In genomic region chr8:114936887-114937286, GRCm38 (mm10) we compare ENCODE assay signal across 8 mouse cellular contexts.
A peak's percentile ranks its signal among the peaks of the same experiment; 100 is the strongest.
DNase-seq lines count a peak whose midpoint lies in the region; ATAC-seq lines count a peak whose summit lies in the region.
"Had no signal": no experiment of that assay in that cellular context is flagged by ENCODE, and none has a peak within 500 bp of the region (broad histone marks: within the 10 kb centered on the region; RNA-seq: fewer than 3 reads in every experiment).

No protein-coding gene starts in this region.

- no peak overlapping the region for H3K4me3 ChIP-seq in neural tube, embryonic 12.5 days
- H3K4me3 ChIP-seq in neural tube, embryonic 15.5 days (replicated peaks) = no peak overlapping the region
- H3K4me3 ChIP-seq in forebrain, embryonic 12.5 days (replicated peaks) = no peak overlapping the region
- no peak overlapping the region for H3K4me3 ChIP-seq in hindbrain, embryonic 16.5 days (ENCODE audit: low read length)

- H3K4me2 ChIP-seq in neural tube, embryonic 12.5 days (replicated peaks) = no peak overlapping the region
- no peak overlapping the region for H3K4me2 ChIP-seq in neural tube, embryonic 15.5 days
- H3K4me2 ChIP-seq in forebrain, embryonic 12.5 days = no peak overlapping the region; the same call in 1 of the 2 replicates
- no peak overlapping the region for H3K4me2 ChIP-seq in hindbrain, embryonic 16.5 days (ENCODE audit: low read length)

- DNase-seq in right cerebral cortex, postnatal 4 days = peak; percentile 11
- DNase-seq in ovary, postnatal 10 days (ENCODE audit: low spot score) = no peak
- DNase-seq in lung, postnatal 10 days = no peak
- DNase-seq: lung, adult 2 months had no signal

- no peaks in the 10 kb centered on the region for H3K27me3 ChIP-seq in neural tube, embryonic 12.5 days (replicated peaks)
- H3K27me3 ChIP-seq in neural tube, embryonic 15.5 days (replicated peaks) = no peaks in the 10 kb centered on the region; the same call in none of the 2 replicates
- H3K27me3 ChIP-seq in forebrain, embryonic 12.5 days = peaks cover 78% of the 10 kb centered on the region
- H3K27me3 ChIP-seq in hindbrain, embryonic 16.5 days (replicated peaks; ENCODE audit: control insufficient read depth, insufficient read depth, low read length) = no peaks in the 10 kb centered on the region

- 33% methylated on average over 10 of the region's 10 CpGs for WGBS in neural tube, embryonic 12.5 days
- WGBS in neural tube, embryonic 15.5 days = 33% methylated on average over 10 of the region's 10 CpGs
- 3% methylated on average over 10 of the region's 10 CpGs for WGBS in forebrain, embryonic 12.5 days
- WGBS in hindbrain, embryonic 16.5 days = 18% methylated on average over 10 of the region's 10 CpGs

- no peak overlapping the region for H3K27ac ChIP-seq in neural tube, embryonic 12.5 days
- no peak overlapping the region for H3K27ac ChIP-seq in neural tube, embryonic 15.5 days (replicated peaks)
- H3K27ac ChIP-seq in forebrain, embryonic 12.5 days = peak overlapping the region; percentile 43; the same call in 1 of the 2 replicates
- no peak overlapping the region for H3K27ac ChIP-seq in hindbrain, embryonic 16.5 days (ENCODE audit: low read depth, low read length)

- no peaks in the 10 kb centered on the region for H3K9me3 ChIP-seq in neural tube, embryonic 12.5 days
- H3K9me3 ChIP-seq in neural tube, embryonic 15.5 days (replicated peaks) = no peaks in the 10 kb centered on the region
- H3K9me3 ChIP-seq in forebrain, embryonic 12.5 days = no peaks in the 10 kb centered on the region
- no peaks in the 10 kb centered on the region for H3K9me3 ChIP-seq in hindbrain, embryonic 16.5 days (ENCODE audit: control insufficient read depth, low read length)

- H3K9ac ChIP-seq in neural tube, embryonic 12.5 days = no peak overlapping the region
- no peak overlapping the region for H3K9ac ChIP-seq in neural tube, embryonic 15.5 days (replicated peaks)
- H3K9ac ChIP-seq in forebrain, embryonic 12.5 days = no peak overlapping the region
- H3K9ac ChIP-seq in hindbrain, embryonic 16.5 days (ENCODE audit: low read depth, low read length) = no peak overlapping the region

- H3K4me1 ChIP-seq in neural tube, embryonic 12.5 days = peaks cover 8% of the 10 kb centered on the region
- peaks cover 14% of the 10 kb centered on the region for H3K4me1 ChIP-seq in neural tube, embryonic 15.5 days
- peaks cover 31% of the 10 kb centered on the region for H3K4me1 ChIP-seq in forebrain, embryonic 12.5 days
- peaks cover 7% of the 10 kb centered on the region; the same call in 1 of the 2 replicates for H3K4me1 ChIP-seq in hindbrain, embryonic 16.5 days (ENCODE audit: control insufficient read depth, insufficient read depth, low read depth, low read length)

- no peaks in the 10 kb centered on the region for H3K36me3 ChIP-seq in neural tube, embryonic 12.5 days
- no peaks in the 10 kb centered on the region for H3K36me3 ChIP-seq in neural tube, embryonic 15.5 days
- no peaks in the 10 kb centered on the region for H3K36me3 ChIP-seq in forebrain, embryonic 12.5 days (replicated peaks)
- H3K36me3 ChIP-seq in hindbrain, embryonic 16.5 days (ENCODE audit: control insufficient read depth, insufficient read depth, low read length) = no peaks in the 10 kb centered on the region

- 0 out of 2 replicates have a peak, but pooled peaks have one; percentile 37 for ATAC-seq in neural tube, embryonic 12.5 days (ENCODE audit: low FRiP score, low read depth)
- ATAC-seq in neural tube, embryonic 15.5 days (ENCODE audit: low FRiP score) = no peak
- ATAC-seq in forebrain, embryonic 12.5 days (ENCODE audit: low FRiP score) = peak; percentile 84
- ATAC-seq in hindbrain, embryonic 16.5 days = peak; percentile 58; the same call in 1 of the 2 replicates
